Mouse (Mus musculus): Measurements from ENCODE around the gene P2ry10. TPM values are rescaled to one million over a fixed set of nuclear protein-coding genes. Genes with fewer than 3 reads are reported as not detected.
"Not testable (repeated sequence)": the region's sequence is repeated elsewhere in the genome, so short reads cannot be mapped to it uniquely, and the experiment has no call there.

The P2ry10 gene
- total RNA-seq (2021) = not detected
- long read RNA-seq, experiment 1 = 0 reads
- long read RNA-seq, experiment 2 = 0 reads

GRCm38 (mm10) chrX:107088177-107088576 is at the start of gene P2ry10:
TSS of gene P2ry10 (plus strand) at chrX:107088492.
- no peak for DNase-seq
- intact Hi-C loops (cut with DNase I; ENCODE audit: low total_unique reads) = no loop called here

GRCm38 (mm10) chrX:107039146-107039545 is 49.1 kb upstream of the P2ry10 start:
- intact Hi-C loops (cut with DNase I; ENCODE audit: low total_unique reads) = no loop called here
- no peak for DNase-seq

GRCm38 (mm10) chrX:107039635-107040034 is 48.7 kb upstream of the P2ry10 start:
- intact Hi-C loops (cut with DNase I; ENCODE audit: low total_unique reads) = no loop called here
- DNase-seq = no peak

GRCm38 (mm10) chrX:107042367-107042766 is 45.9 kb upstream of the P2ry10 start:
- no peak for DNase-seq
- intact Hi-C loops (cut with DNase I; ENCODE audit: low total_unique reads) = no loop called here

- DNase-seq; intact Hi-C loops (cut with DNase I; ENCODE audit: low total_unique reads): not testable (repeated sequence)
Observed at GRCm38 (mm10) chrX:107083407-107083806, 4.9 kb upstream of the P2ry10 start.

GRCm38 (mm10) chrX:107084320-107084719 is 4.0 kb upstream of the P2ry10 start:
- intact Hi-C loops (cut with DNase I; ENCODE audit: low total_unique reads) = no loop called here
- no peak for DNase-seq

GRCm38 (mm10) chrX:107089131-107089530 is 839 bp downstream of the P2ry10 start:
- DNase-seq = no peak
- intact Hi-C loops (cut with DNase I; ENCODE audit: low total_unique reads) = no loop called here

- intact Hi-C loops (cut with DNase I; ENCODE audit: low total_unique reads) = no loop called here
Observed at GRCm38 (mm10) chrX:107089930-107090329, 1.6 kb downstream of the P2ry10 start.

GRCm38 (mm10) chrX:107095633-107096032 is 7.3 kb downstream of the P2ry10 start:
- intact Hi-C loops (cut with DNase I; ENCODE audit: low total_unique reads) = no loop called here
- DNase-seq = no peak

More at GRCm38 (mm10) chrX:107089930-107090329, 1.6 kb downstream of the P2ry10 start:
- DNase-seq = no peak

GRCm38 (mm10) chrX:107116333-107116732 is 28.0 kb downstream of the P2ry10 start:
- intact Hi-C loops (cut with DNase I; ENCODE audit: low total_unique reads) = no loop called here

GRCm38 (mm10) chrX:107116987-107117386 is 28.7 kb downstream of the P2ry10 start:
- DNase-seq = no peak
- intact Hi-C loops (cut with DNase I; ENCODE audit: low total_unique reads) = no loop called here

More at GRCm38 (mm10) chrX:107116333-107116732, 28.0 kb downstream of the P2ry10 start:
- DNase-seq = no peak

- intact Hi-C loops (cut with DNase I; ENCODE audit: low total_unique reads) = no loop called here
- no peak for DNase-seq
Observed at GRCm38 (mm10) chrX:107143184-107143583, 54.9 kb downstream of the P2ry10 start.

- intact Hi-C loops (cut with DNase I; ENCODE audit: low total_unique reads) = no loop called here
Observed at GRCm38 (mm10) chrX:107143930-107144329, 55.6 kb downstream of the P2ry10 start.

GRCm38 (mm10) chrX:107148681-107149080 is 60.4 kb downstream of the P2ry10 start, which contains the start of gene P2ry10b:
TSS of gene P2ry10b (plus strand) at chrX:107148927.
- no peak for DNase-seq
- intact Hi-C loops (cut with DNase I; ENCODE audit: low total_unique reads) = no loop called here

More at GRCm38 (mm10) chrX:107143930-107144329, 55.6 kb downstream of the P2ry10 start:
- DNase-seq = no peak

- DNase-seq = no peak
- intact Hi-C loops (cut with DNase I; ENCODE audit: low total_unique reads) = no loop called here
Observed at GRCm38 (mm10) chrX:107149391-107149993, 61.2 kb downstream of the P2ry10 start.

- intact Hi-C loops (cut with DNase I; ENCODE audit: low total_unique reads) = no loop called here
- DNase-seq = no peak
Observed at GRCm38 (mm10) chrX:107150027-107150426, 61.7 kb downstream of the P2ry10 start.

- intact Hi-C loops (cut with DNase I; ENCODE audit: low total_unique reads) = no loop called here
- DNase-seq = no peak
Observed at GRCm38 (mm10) chrX:107150752-107151515, 62.6 kb downstream of the P2ry10 start.
